Mouse (Mus musculus): Measurements from ENCODE around the gene Gm20388. TPM values are rescaled to one million over a fixed set of nuclear protein-coding genes. Genes with fewer than 3 reads are reported as not detected.
A peak's percentile ranks its signal among the peaks of the same experiment; 100 is the strongest.

Gm20388 gene
- polyA plus RNA-seq, 1 experiment from 2014 or later: not detected

DNA sequence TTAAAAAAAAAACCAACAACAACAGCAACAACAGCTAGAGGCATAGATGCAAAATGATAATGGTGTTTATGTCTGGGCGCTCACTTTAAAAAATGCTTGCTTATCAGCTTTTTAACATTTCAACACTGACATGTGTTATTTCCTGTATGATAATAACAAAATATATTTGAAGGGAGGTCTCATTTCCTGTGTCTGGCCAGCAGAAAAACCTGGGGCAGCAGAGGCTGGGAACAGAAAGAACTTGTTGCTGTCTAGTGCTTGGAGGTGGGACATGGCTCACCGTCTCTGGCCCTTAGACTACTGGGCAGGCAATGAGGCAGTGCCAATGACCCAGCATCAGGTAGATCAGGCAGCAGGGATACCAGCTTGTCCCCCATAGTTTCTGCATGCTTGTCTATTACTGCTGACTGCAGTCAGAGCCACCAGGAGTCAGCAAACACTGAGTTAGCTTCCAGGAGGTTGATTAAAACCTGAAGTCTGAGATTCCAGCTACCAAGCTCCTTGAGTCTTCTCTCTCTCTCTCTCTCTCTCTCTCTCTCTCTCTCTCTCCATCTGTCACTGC is 3203.3 kb downstream of the Gm20388 start:
- WGBS: 56% methylated on average over 2 of the region's 2 CpGs
- ATAC-seq (ENCODE audit: low FRiP score, low TSS enrichment): no peak
- Histone ChIP-seq H3K4me1 (ENCODE audit: control insufficient read depth, insufficient read depth, low read length) (peaks cover 12% of the 10 kb centered on the region; the same call in 1 of the 2 replicates), H3K36me3 (ENCODE audit: control insufficient read depth, insufficient read depth, low read length) (no peaks in the 10 kb centered on the region), H3K4me3 (ENCODE audit: low read length) (no peak overlapping the region), H3K27me3 (ENCODE audit: control insufficient read depth, insufficient read depth, low read length) (peaks cover 34% of the 10 kb centered on the region), H3K9me3 (ENCODE audit: control insufficient read depth, low read length) (no peaks in the 10 kb centered on the region), H3K9ac (ENCODE audit: low read depth, low read length) (no peak overlapping the region), H3K4me2 (replicated peaks; ENCODE audit: low read depth, low read length) (no peak overlapping the region), H3K27ac (ENCODE audit: low read depth, low read length) (no peak overlapping the region)

DNA sequence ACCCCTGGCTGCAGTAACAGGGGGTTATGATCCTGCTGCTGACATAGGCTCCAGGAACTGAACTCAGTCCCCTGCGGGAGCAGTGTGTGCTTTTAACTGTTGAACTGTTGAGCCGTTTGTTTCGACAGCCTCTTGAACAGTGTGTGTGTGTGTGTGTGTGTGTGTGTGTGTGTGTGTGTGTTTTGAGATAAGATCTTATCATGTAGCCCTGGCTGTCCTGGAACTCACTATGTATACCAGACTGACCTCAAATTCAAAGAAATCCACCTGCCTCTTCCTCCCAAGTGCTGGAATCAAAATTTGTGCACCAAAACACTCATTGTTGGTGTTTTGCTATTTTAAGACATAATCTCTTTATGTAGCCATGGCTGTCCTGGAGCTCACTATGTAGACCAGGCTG is 3204.0 kb downstream of the Gm20388 start:
- peaks cover 41% of the 10 kb centered on the region for H3K27me3 ChIP-seq (ENCODE audit: control insufficient read depth, insufficient read depth, low read length)
- H3K36me3 ChIP-seq (ENCODE audit: control insufficient read depth, insufficient read depth, low read length): no peaks in the 10 kb centered on the region
- H3K9ac ChIP-seq (ENCODE audit: low read depth, low read length): no peak overlapping the region
- H3K4me2 ChIP-seq (replicated peaks; ENCODE audit: low read depth, low read length): no peak overlapping the region
- peaks cover 12% of the 10 kb centered on the region; the same call in 1 of the 2 replicates for H3K4me1 ChIP-seq (ENCODE audit: control insufficient read depth, insufficient read depth, low read length)
- no peak overlapping the region for H3K4me3 ChIP-seq (ENCODE audit: low read length)
- 59% methylated on average over 3 of the region's 3 CpGs for WGBS
- ATAC-seq (ENCODE audit: low FRiP score, low TSS enrichment): no peak
- H3K27ac ChIP-seq (ENCODE audit: low read depth, low read length): no peak overlapping the region
- H3K9me3 ChIP-seq (ENCODE audit: control insufficient read depth, low read length): no peaks in the 10 kb centered on the region

DNA sequence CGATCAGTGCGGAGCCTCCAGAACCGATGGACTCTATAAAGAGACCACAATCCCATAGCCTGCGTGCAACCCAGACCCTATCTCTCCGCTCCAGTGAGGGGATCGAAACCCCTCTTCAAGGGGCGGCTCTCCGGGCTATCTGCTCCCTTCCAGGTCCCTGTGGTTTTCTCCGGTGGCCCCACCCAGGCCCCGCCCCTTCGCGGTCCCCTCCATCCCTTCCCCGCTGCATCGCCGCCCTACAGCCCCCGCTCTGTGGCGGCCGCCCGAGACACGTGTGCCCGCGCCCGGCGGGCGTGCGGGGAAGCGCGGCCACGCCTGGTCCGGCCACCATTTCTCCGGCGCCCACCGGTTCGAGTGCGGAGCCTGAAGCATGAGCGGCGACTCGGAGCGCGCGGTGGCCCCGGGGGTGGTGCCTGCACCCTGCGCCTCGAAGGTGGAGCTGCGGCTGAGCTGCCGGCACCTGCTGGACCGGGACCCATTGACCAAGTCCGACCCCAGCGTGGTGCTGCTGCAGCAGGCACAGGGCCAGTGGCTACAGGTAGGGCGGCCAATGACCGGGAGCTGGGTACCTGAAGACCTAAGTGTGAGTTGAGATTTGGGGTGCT is 3206.6 kb downstream of the Gm20388 start, which contains the start of gene Cpne7:
Gene Cpne7, plus strand, starts transcription at position 248 of the 605 bp plus-strand sequence.
- ATAC-seq (ENCODE audit: low FRiP score, low TSS enrichment): peak; percentile 56
- H3K4me2 ChIP-seq (replicated peaks; ENCODE audit: low read depth, low read length): peak within 1 kb of the TSS; percentile 90
- no peak within 1 kb of the TSS for H3K27ac ChIP-seq (ENCODE audit: low read depth, low read length)
- no peaks in the 10 kb centered on the region for H3K9me3 ChIP-seq (ENCODE audit: control insufficient read depth, low read length)
- peak within 1 kb of the TSS; percentile 51 for H3K4me3 ChIP-seq (ENCODE audit: low read length)
- peaks cover 44% of the 10 kb centered on the region for H3K27me3 ChIP-seq (ENCODE audit: control insufficient read depth, insufficient read depth, low read length)
- no peaks in the 10 kb centered on the region for H3K36me3 ChIP-seq (ENCODE audit: control insufficient read depth, insufficient read depth, low read length)
- H3K4me1 ChIP-seq (ENCODE audit: control insufficient read depth, insufficient read depth, low read length): peaks cover 15% of the 10 kb centered on the region; the same call in 1 of the 2 replicates
- H3K9ac ChIP-seq (ENCODE audit: low read depth, low read length): peak within 1 kb of the TSS; percentile 38
- under 1% methylated on average over 51 of the region's 51 CpGs for WGBS

- H3K27me3 ChIP-seq (ENCODE audit: control insufficient read depth, insufficient read depth, low read length): peaks cover 44% of the 10 kb centered on the region
Measured at GRCm38 (mm10) chr8:123117744-123118143, 3207.1 kb downstream of the Gm20388 start.

GRCm38 (mm10) chr8:123122059-123122458 is 3211.4 kb downstream of the Gm20388 start:
- Histone ChIP-seq H3K36me3 (ENCODE audit: control insufficient read depth, insufficient read depth, low read length) (no peaks in the 10 kb centered on the region), H3K27ac (ENCODE audit: low read depth, low read length) (no peak overlapping the region), H3K4me1 (ENCODE audit: control insufficient read depth, insufficient read depth, low read length) (peaks cover 15% of the 10 kb centered on the region; the same call in 1 of the 2 replicates), H3K9me3 (ENCODE audit: control insufficient read depth, low read length) (no peaks in the 10 kb centered on the region), H3K4me2 (replicated peaks; ENCODE audit: low read depth, low read length) (no peak overlapping the region), H3K9ac (ENCODE audit: low read depth, low read length) (0 out of 2 replicates have a peak overlapping the region, but pooled peaks have one; percentile 20), H3K4me3 (ENCODE audit: low read length) (no peak overlapping the region), H3K27me3 (ENCODE audit: control insufficient read depth, insufficient read depth, low read length) (peaks cover 29% of the 10 kb centered on the region)
- 27% methylated on average over 9 of the region's 9 CpGs for WGBS
- no peak for ATAC-seq (ENCODE audit: low FRiP score, low TSS enrichment)

More at GRCm38 (mm10) chr8:123117744-123118143, 3207.1 kb downstream of the Gm20388 start:
- H3K9ac ChIP-seq (ENCODE audit: low read depth, low read length): peak overlapping the region; percentile 38; the same call in 1 of the 2 replicates
- ATAC-seq (ENCODE audit: low FRiP score, low TSS enrichment): no peak
- no peaks in the 10 kb centered on the region for H3K9me3 ChIP-seq (ENCODE audit: control insufficient read depth, low read length)
- H3K4me2 ChIP-seq (replicated peaks; ENCODE audit: low read depth, low read length): peak overlapping the region; percentile 90
- no peaks in the 10 kb centered on the region for H3K36me3 ChIP-seq (ENCODE audit: control insufficient read depth, insufficient read depth, low read length)
- WGBS: 3% methylated on average over 17 of the region's 17 CpGs
- H3K4me1 ChIP-seq (ENCODE audit: control insufficient read depth, insufficient read depth, low read length): peaks cover 17% of the 10 kb centered on the region; the same call in 1 of the 2 replicates
- H3K27ac ChIP-seq (ENCODE audit: low read depth, low read length): no peak overlapping the region
- H3K4me3 ChIP-seq (ENCODE audit: low read length): peak overlapping the region; percentile 51

DNA sequence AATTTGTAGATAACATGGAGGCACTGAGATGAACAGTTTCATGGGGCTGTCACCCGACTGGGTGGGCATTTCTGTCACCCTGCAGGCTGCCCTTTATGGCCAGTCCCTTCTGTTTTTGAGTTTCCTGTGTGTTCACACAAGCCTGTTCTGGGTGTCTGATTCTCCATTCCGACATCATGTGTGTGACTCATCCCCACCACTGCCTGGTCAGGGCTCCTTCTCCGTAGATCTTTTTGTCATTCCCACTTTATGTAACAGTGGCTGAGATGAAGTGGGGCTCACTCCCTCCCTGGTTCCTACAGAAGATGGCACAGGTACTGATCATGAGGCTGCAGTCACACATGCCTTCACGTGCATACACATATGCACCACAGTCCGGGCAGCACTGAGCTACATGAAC is 3212.0 kb downstream of the Gm20388 start:
- no peak overlapping the region for H3K4me3 ChIP-seq (ENCODE audit: low read length)
- H3K4me2 ChIP-seq (replicated peaks; ENCODE audit: low read depth, low read length): no peak overlapping the region
- H3K27ac ChIP-seq (ENCODE audit: low read depth, low read length): no peak overlapping the region
- 76% methylated on average over 5 of the region's 5 CpGs for WGBS
- ATAC-seq (ENCODE audit: low FRiP score, low TSS enrichment): no peak
- 0 out of 2 replicates have a peak overlapping the region, but pooled peaks have one; percentile 20 for H3K9ac ChIP-seq (ENCODE audit: low read depth, low read length)
- H3K36me3 ChIP-seq (ENCODE audit: control insufficient read depth, insufficient read depth, low read length): no peaks in the 10 kb centered on the region
- H3K4me1 ChIP-seq (ENCODE audit: control insufficient read depth, insufficient read depth, low read length): peaks cover 10% of the 10 kb centered on the region; the same call in 1 of the 2 replicates
- H3K9me3 ChIP-seq (ENCODE audit: control insufficient read depth, low read length): no peaks in the 10 kb centered on the region
- H3K27me3 ChIP-seq (ENCODE audit: control insufficient read depth, insufficient read depth, low read length): peaks cover 23% of the 10 kb centered on the region

DNA sequence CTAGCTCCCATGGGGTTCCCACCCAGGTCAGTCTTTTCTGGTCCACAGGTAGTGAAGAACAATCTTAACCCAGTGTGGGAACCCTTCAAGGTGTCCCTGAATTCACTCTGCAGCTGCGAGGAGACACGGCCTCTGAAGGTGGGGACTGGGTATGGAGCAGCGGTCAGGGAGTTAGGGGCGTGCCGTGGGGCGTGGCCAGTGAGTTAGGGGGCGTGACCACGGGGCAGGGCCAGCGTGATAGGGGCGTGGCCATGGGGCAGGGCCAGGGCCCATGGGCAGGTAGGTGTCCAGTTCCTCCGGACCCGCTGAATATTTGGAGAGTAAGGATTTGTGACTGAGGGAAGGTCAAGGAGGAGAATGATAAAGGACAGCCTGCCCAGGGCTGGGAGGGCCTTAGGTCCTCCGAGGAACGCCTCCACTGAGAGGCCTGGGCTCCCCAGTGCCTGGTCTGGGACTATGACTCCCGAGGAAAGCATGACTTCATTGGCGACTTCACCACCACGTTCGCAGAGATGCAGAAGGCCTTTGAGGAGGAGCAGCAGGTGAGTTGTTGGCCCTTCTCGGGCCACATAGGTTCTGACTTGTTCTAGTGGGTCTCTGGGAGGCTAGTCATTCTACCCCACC is 3215.7 kb downstream of the Gm20388 start:
- H3K4me3 ChIP-seq (ENCODE audit: low read length): no peak overlapping the region
- no peaks in the 10 kb centered on the region; the same call in 1 of the 2 replicates for H3K27me3 ChIP-seq (ENCODE audit: control insufficient read depth, insufficient read depth, low read length)
- H3K4me2 ChIP-seq (replicated peaks; ENCODE audit: low read depth, low read length): peak overlapping the region; percentile 9
- 7% methylated on average over 19 of the region's 19 CpGs for WGBS
- H3K9ac ChIP-seq (ENCODE audit: low read depth, low read length): no peak overlapping the region
- H3K9me3 ChIP-seq (ENCODE audit: control insufficient read depth, low read length): no peaks in the 10 kb centered on the region
- H3K36me3 ChIP-seq (ENCODE audit: control insufficient read depth, insufficient read depth, low read length): no peaks in the 10 kb centered on the region
- ATAC-seq (ENCODE audit: low FRiP score, low TSS enrichment): peak; percentile 78
- H3K27ac ChIP-seq (ENCODE audit: low read depth, low read length): no peak overlapping the region
- H3K4me1 ChIP-seq (ENCODE audit: control insufficient read depth, insufficient read depth, low read length): peaks cover 10% of the 10 kb centered on the region; the same call in 1 of the 2 replicates

- H3K4me2 ChIP-seq (replicated peaks; ENCODE audit: low read depth, low read length): no peak overlapping the region
- H3K9ac ChIP-seq (ENCODE audit: low read depth, low read length): no peak overlapping the region
- no peaks in the 10 kb centered on the region for H3K4me1 ChIP-seq (ENCODE audit: control insufficient read depth, insufficient read depth, low read length)
- WGBS: 50% methylated on average over 9 of the region's 9 CpGs
- no peak overlapping the region for H3K27ac ChIP-seq (ENCODE audit: low read depth, low read length)
- no peak for ATAC-seq (ENCODE audit: low FRiP score, low TSS enrichment)
- no peaks in the 10 kb centered on the region for H3K36me3 ChIP-seq (ENCODE audit: control insufficient read depth, insufficient read depth, low read length)
- no peaks in the 10 kb centered on the region; the same call in 1 of the 2 replicates for H3K27me3 ChIP-seq (ENCODE audit: control insufficient read depth, insufficient read depth, low read length)
- no peak overlapping the region for H3K4me3 ChIP-seq (ENCODE audit: low read length)
- peaks cover 4% of the 10 kb centered on the region; the same call in 1 of the 2 replicates for H3K9me3 ChIP-seq (ENCODE audit: control insufficient read depth, low read length)
Measured at GRCm38 (mm10) chr8:123131041-123131440, 3220.4 kb downstream of the Gm20388 start.
